Mouse (Mus musculus) heart, embryonic 15.5 days (tissue): Measurements from ENCODE around the gene Ncoa6. TPM values are rescaled to one million over a fixed set of nuclear protein-coding genes. Genes with fewer than 3 reads are reported as not detected.

Experiments used
- ATAC-seq: fragments of 200-750 bp; cut with Nextera tagmentation; replicated peaks from 2 replicates; pipeline ENCODE4 v1.8.0; 2017; ENCODE audit warnings: low read depth, moderate TSS enrichment; ENCODE audit not compliant: insufficient number of reproducible peaks, insufficient read depth, low FRiP score
- H3K27ac ChIP-seq: fragments of 300-500 bp; sonication (generic); 2 replicates; pipeline ENCODE4 v1.5.1; 2015; ENCODE audit warnings: mild to moderate bottlenecking, inconsistent platforms
- H3K27me3 ChIP-seq: fragments of 300-500 bp; sonication (generic); 2 replicates; pipeline ENCODE4 v1.6.1; 2015; ENCODE audit warnings: inconsistent platforms
- H3K36me3 ChIP-seq: fragments of 300-500 bp; sonication (generic); 2 replicates; pipeline ENCODE4 v1.6.1; 2015; ENCODE audit warnings: mild to moderate bottlenecking, inconsistent platforms
- H3K4me1 ChIP-seq: fragments of 300-500 bp; sonication (generic); replicated peaks from 2 replicates; pipeline ENCODE4 v1.6.1; 2015; ENCODE audit warnings: inconsistent platforms
- H3K4me2 ChIP-seq: fragments of 300-500 bp; sonication (generic); 2 replicates; pipeline ENCODE4 v1.6.1; 2015; ENCODE audit warnings: inconsistent platforms, mild to moderate bottlenecking, moderate library complexity
- H3K4me3 ChIP-seq: fragments of 300-500 bp; sonication (generic); 2 replicates; pipeline ENCODE4 v1.5.1; 2015; ENCODE audit warnings: mild to moderate bottlenecking, inconsistent platforms
- H3K9ac ChIP-seq: fragments of 300-500 bp; sonication (generic); 2 replicates; pipeline ENCODE4 v1.6.1; 2015; ENCODE audit warnings: mild to moderate bottlenecking, inconsistent platforms
- H3K9me3 ChIP-seq: fragments of 300-500 bp; sonication (generic); replicated peaks from 2 replicates; pipeline ENCODE4 v1.6.1; 2016; ENCODE audit warnings: inconsistent platforms
- WGBS: fragments of 180-500 bp; shearing (Covaris S2); methylation state at CpG from one replicate; pipeline ENCODE4 v1.1.7; 2015; ENCODE audit warnings: mixed read lengths; 5-methylcytosine and 5-hydroxymethylcytosine counted together
- polyA plus RNA-seq: library from polyadenylated mRNA; unstranded; fragments of >200 nt; fragmentation: Nextera tagmentation; extraction: Ambion mirVana; gene quantifications from 2 replicates; pipeline ENCODE4 v1.2.1, GENCODE M21; 2015

Gene Ncoa6
- polyA plus RNA-seq, result 12.0 and 14.5 TPM in 2 replicates

GRCm38 (mm10) chr2:155473570-155474088 is at the start of gene Ncoa6:
Ncoa6 (minus strand) TSS chr2:155473894.
- Histone ChIP-seq H3K4me3 (peak within 1 kb of the TSS; percentile 94), H3K9me3 (no peaks in the 10 kb centered on the region), H3K9ac (peak within 1 kb of the TSS; percentile 99), H3K36me3 (no peaks in the 10 kb centered on the region), H3K27ac (peak within 1 kb of the TSS; percentile 95), H3K4me1 (peaks cover 30% of the 10 kb centered on the region), H3K27me3 (no peaks in the 10 kb centered on the region), H3K4me2 (peak within 1 kb of the TSS; percentile 84)
- ATAC-seq, result peak; percentile 82
- under 1% methylated on average over 32 of the region's 72 CpGs for WGBS

- Histone ChIP-seq H3K27ac (peak overlapping the region; percentile 84), H3K4me1 (peaks cover 21% of the 10 kb centered on the region), H3K4me2 (peak overlapping the region; percentile 95), H3K36me3 (no peaks in the 10 kb centered on the region), H3K27me3 (peaks cover 16% of the 10 kb centered on the region), H3K9me3 (no peaks in the 10 kb centered on the region), H3K9ac (peak overlapping the region; percentile 82), H3K4me3 (peak overlapping the region; percentile 90)
- no peak for ATAC-seq
- 26% methylated on average over 18 of the region's 18 CpGs for WGBS
Observed at GRCm38 (mm10) chr2:155518531-155519270, 45.0 kb upstream of the Ncoa6 start.

GRCm38 (mm10) chr2:155517455-155518423 is 44.0 kb upstream of the Ncoa6 start, which contains the start of the genes Acss2 and Ggt7:
Acss2 (plus strand) TSS chr2:155517948.
Ggt7 (minus strand) TSS chr2:155518237.
- peak; percentile 100 for ATAC-seq
- Histone ChIP-seq H3K27me3 (peaks cover 21% of the 10 kb centered on the region), H3K4me2 (peak within 1 kb of the TSS; percentile 95), H3K4me3 (peak within 1 kb of the TSS; percentile 90), H3K9me3 (no peaks in the 10 kb centered on the region), H3K4me1 (peaks cover 21% of the 10 kb centered on the region), H3K36me3 (no peaks in the 10 kb centered on the region), H3K9ac (peak within 1 kb of the TSS; percentile 82), H3K27ac (peak within 1 kb of the TSS; percentile 84)
- WGBS, result 3% methylated on average over 70 of the region's 70 CpGs

GRCm38 (mm10) chr2:155515941-155516340 is 42.2 kb upstream of the Ncoa6 start:
- ATAC-seq, result no peak
- Histone ChIP-seq H3K27ac (no peak overlapping the region), H3K9ac (no peak overlapping the region), H3K27me3 (peaks cover 26% of the 10 kb centered on the region), H3K36me3 (no peaks in the 10 kb centered on the region), H3K4me3 (no peak overlapping the region), H3K4me2 (no peak overlapping the region), H3K4me1 (peaks cover 21% of the 10 kb centered on the region), H3K9me3 (no peaks in the 10 kb centered on the region)
- WGBS, result 0% methylated on average over 1 of the region's 1 CpGs

- H3K9me3 ChIP-seq, result no peaks in the 10 kb centered on the region
- H3K27me3 ChIP-seq, result peaks cover 26% of the 10 kb centered on the region
- no peak for ATAC-seq
- peak overlapping the region; percentile 43 for H3K4me3 ChIP-seq
- H3K36me3 ChIP-seq, result no peaks in the 10 kb centered on the region
- no peak overlapping the region for H3K27ac ChIP-seq
- peak overlapping the region; percentile 75 for H3K4me2 ChIP-seq
- peak overlapping the region; percentile 37 for H3K9ac ChIP-seq
- peaks cover 21% of the 10 kb centered on the region for H3K4me1 ChIP-seq
- WGBS, result 2% methylated on average over 23 of the region's 23 CpGs
Observed at GRCm38 (mm10) chr2:155514666-155515065, 41.0 kb upstream of the Ncoa6 start.

- H3K27ac ChIP-seq, result no peak overlapping the region
- H3K4me2 ChIP-seq, result no peak overlapping the region
- no peak for ATAC-seq
- peaks cover 16% of the 10 kb centered on the region for H3K4me1 ChIP-seq
- H3K36me3 ChIP-seq, result no peaks in the 10 kb centered on the region
- WGBS, result 65% methylated on average over 5 of the region's 5 CpGs
- peaks cover 26% of the 10 kb centered on the region for H3K27me3 ChIP-seq
- H3K9ac ChIP-seq, result no peak overlapping the region
- H3K4me3 ChIP-seq, result no peak overlapping the region
- H3K9me3 ChIP-seq, result no peaks in the 10 kb centered on the region
Observed at GRCm38 (mm10) chr2:155513543-155513942, 39.8 kb upstream of the Ncoa6 start.

GRCm38 (mm10) chr2:155512479-155512878 is 38.8 kb upstream of the Ncoa6 start:
- H3K9ac ChIP-seq, result no peak overlapping the region
- 58% methylated on average over 4 of the region's 4 CpGs for WGBS
- H3K27ac ChIP-seq, result no peak overlapping the region
- H3K4me3 ChIP-seq, result no peak overlapping the region
- no peak for ATAC-seq
- no peaks in the 10 kb centered on the region for H3K36me3 ChIP-seq
- no peaks in the 10 kb centered on the region for H3K9me3 ChIP-seq
- H3K4me1 ChIP-seq, result peaks cover 12% of the 10 kb centered on the region
- H3K27me3 ChIP-seq, result peaks cover 26% of the 10 kb centered on the region
- no peak overlapping the region for H3K4me2 ChIP-seq

GRCm38 (mm10) chr2:155507721-155508470 is 34.2 kb upstream of the Ncoa6 start:
- peaks cover 5% of the 10 kb centered on the region; the same call in 1 of the 2 replicates for H3K27me3 ChIP-seq
- H3K4me3 ChIP-seq, result no peak overlapping the region
- H3K9ac ChIP-seq, result no peak overlapping the region
- 46% methylated on average over 10 of the region's 10 CpGs for WGBS
- no peaks in the 10 kb centered on the region for H3K9me3 ChIP-seq
- peaks cover 5% of the 10 kb centered on the region; the same call in 1 of the 2 replicates for H3K4me1 ChIP-seq
- H3K36me3 ChIP-seq, result no peaks in the 10 kb centered on the region
- H3K27ac ChIP-seq, result no peak overlapping the region
- H3K4me2 ChIP-seq, result no peak overlapping the region
- no peak for ATAC-seq

- Histone ChIP-seq H3K36me3 (no peaks in the 10 kb centered on the region), H3K4me2 (no peak overlapping the region), H3K9me3 (no peaks in the 10 kb centered on the region), H3K9ac (no peak overlapping the region), H3K27me3 (no peaks in the 10 kb centered on the region), H3K4me3 (no peak overlapping the region), H3K27ac (no peak overlapping the region), H3K4me1 (peaks cover 5% of the 10 kb centered on the region; the same call in 1 of the 2 replicates)
- ATAC-seq, result no peak
- WGBS, result 89% methylated on average over 9 of the region's 9 CpGs
Observed at GRCm38 (mm10) chr2:155505811-155506210, 32.1 kb upstream of the Ncoa6 start.

- H3K4me3 ChIP-seq, result no peak overlapping the region
- no peaks in the 10 kb centered on the region for H3K27me3 ChIP-seq
- no peak for ATAC-seq
- 54% methylated on average over 13 of the region's 13 CpGs for WGBS
- no peak overlapping the region for H3K9ac ChIP-seq
- H3K4me1 ChIP-seq, result peaks cover 5% of the 10 kb centered on the region; the same call in 1 of the 2 replicates
- H3K9me3 ChIP-seq, result no peaks in the 10 kb centered on the region
- no peaks in the 10 kb centered on the region for H3K36me3 ChIP-seq
- H3K4me2 ChIP-seq, result no peak overlapping the region
- H3K27ac ChIP-seq, result no peak overlapping the region
Observed at GRCm38 (mm10) chr2:155504440-155505355, 31.0 kb upstream of the Ncoa6 start.
